Mouse (Mus musculus): Measurements from ENCODE around the gene Dppa5a. TPM values are rescaled to one million over a fixed set of nuclear protein-coding genes. Genes with fewer than 3 reads are reported as not detected.
"Not testable (repeated sequence)": the region's sequence is repeated elsewhere in the genome, so short reads cannot be mapped to it uniquely, and the experiment has no call there.

The Dppa5a gene
- total RNA-seq (2018; cell fraction: chromatin; rRNA removed): not detected
- total RNA-seq (2018; cell fraction: cytosol; rRNA removed): not detected
- not detected for total RNA-seq (2018; cell fraction: nucleus; rRNA removed)
- not detected in 3 replicates for polyA plus RNA-seq (2018)

DNA sequence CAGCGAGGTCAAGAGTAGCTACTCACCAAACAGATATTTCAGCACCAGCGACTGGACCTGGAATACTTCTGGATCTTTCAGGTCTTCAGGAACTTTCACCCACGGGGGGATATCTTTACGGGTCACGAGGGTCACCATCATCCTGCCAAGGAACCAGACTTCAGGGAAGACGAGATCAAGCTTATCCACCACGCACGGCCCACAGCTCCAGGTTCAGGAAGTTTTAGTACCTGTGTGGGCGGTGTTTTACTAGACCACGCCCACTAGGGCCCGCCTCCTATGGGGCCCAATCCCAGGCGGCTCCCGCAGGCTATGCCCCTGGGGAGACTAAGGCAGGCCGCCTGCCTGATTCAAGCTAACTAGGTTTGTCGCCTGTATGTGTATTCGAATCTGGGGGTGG is at the start of gene Dppa5a:
Gene Dppa5a, minus strand, starts transcription at position 219 of the 400 bp plus-strand sequence.
- not testable (repeated sequence) for H3K36me3 ChIP-seq (ENCODE audit: inconsistent target); H3K79me2 ChIP-seq (ENCODE audit: inconsistent target); H3K4me3 ChIP-seq (ENCODE audit: inconsistent target); H3K27ac ChIP-seq
- WGBS (ENCODE audit: missing documents): 94% methylated on average over 15 of the region's 16 CpGs

DNA sequence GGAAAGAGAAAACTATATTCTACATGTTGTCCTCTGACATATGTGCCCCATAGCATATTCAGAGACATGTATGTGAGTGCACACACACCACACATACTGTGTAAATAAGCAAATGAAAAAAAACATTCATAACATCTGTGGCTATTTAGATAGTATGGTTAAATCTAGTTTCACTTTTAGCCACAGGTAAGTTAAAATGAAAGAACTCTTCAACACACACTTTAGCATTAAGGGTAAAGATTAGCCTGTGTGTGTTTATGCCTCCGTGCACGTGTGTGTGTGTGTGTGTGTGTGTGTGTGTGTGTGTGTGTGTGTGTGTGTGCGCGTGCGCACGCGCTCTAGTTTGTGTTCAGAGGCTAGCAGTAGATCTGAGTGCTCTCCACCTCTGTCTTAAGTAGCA is 33.6 kb upstream of the Dppa5a start:
- WGBS (ENCODE audit: missing documents): no CpG with 5 or more reads among the region's 7 CpGs
- Histone ChIP-seq H3K4me3 (ENCODE audit: inconsistent target) (no peak overlapping the region), H3K27ac (no peak overlapping the region), H3K79me2 (ENCODE audit: inconsistent target) (no peaks in the 10 kb centered on the region), H3K36me3 (ENCODE audit: inconsistent target) (no peaks in the 10 kb centered on the region)

DNA sequence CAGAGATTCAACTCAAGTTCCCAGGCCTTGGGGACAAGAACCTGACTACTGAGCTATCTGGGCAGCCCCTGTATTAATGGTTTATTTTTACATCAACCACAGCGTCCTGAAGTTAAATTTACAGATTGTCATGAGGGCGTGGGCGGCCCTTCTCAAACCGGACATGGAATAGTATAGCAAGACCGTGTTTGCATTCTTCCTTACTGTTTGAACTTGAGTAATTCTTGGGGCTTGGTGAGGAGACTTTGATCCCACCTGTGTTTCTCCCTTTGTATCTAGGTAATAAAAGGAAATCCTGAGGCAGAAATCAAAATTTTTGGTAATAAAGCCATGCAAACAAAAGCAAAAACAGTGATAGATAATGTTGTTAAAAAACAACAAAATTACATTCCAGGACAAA is 32.6 kb upstream of the Dppa5a start:
- Histone ChIP-seq H3K4me3 (ENCODE audit: inconsistent target) (no peak overlapping the region), H3K79me2 (ENCODE audit: inconsistent target) (no peaks in the 10 kb centered on the region), H3K36me3 (ENCODE audit: inconsistent target) (no peaks in the 10 kb centered on the region), H3K27ac (no peak overlapping the region)
- WGBS (ENCODE audit: missing documents): 91% methylated on average over 5 of the region's 5 CpGs

DNA sequence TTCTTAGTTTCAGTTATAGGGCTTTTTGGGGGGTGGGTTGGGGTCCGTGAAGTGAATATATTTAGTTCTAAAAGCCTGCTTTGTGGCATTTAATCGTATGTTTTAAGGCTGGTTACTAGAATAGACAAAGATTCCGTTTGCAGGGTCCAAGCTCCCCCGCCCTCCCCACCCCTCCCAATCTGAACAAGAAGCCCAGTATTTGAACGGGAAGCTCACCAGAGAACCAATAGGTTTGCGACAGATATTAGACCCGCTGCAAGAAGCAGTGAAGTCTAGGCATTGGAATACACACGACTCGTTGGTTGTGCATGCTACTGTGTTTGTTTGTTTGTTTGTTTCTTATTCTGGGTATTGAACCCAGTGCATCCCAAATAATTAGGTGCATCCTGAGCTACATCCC is 28.5 kb upstream of the Dppa5a start:
- H3K79me2 ChIP-seq (ENCODE audit: inconsistent target): no peaks in the 10 kb centered on the region
- 71% methylated on average over 9 of the region's 9 CpGs for WGBS (ENCODE audit: missing documents)
- no peak overlapping the region for H3K4me3 ChIP-seq (ENCODE audit: inconsistent target)
- no peaks in the 10 kb centered on the region for H3K36me3 ChIP-seq (ENCODE audit: inconsistent target)
- H3K27ac ChIP-seq: no peak overlapping the region

DNA sequence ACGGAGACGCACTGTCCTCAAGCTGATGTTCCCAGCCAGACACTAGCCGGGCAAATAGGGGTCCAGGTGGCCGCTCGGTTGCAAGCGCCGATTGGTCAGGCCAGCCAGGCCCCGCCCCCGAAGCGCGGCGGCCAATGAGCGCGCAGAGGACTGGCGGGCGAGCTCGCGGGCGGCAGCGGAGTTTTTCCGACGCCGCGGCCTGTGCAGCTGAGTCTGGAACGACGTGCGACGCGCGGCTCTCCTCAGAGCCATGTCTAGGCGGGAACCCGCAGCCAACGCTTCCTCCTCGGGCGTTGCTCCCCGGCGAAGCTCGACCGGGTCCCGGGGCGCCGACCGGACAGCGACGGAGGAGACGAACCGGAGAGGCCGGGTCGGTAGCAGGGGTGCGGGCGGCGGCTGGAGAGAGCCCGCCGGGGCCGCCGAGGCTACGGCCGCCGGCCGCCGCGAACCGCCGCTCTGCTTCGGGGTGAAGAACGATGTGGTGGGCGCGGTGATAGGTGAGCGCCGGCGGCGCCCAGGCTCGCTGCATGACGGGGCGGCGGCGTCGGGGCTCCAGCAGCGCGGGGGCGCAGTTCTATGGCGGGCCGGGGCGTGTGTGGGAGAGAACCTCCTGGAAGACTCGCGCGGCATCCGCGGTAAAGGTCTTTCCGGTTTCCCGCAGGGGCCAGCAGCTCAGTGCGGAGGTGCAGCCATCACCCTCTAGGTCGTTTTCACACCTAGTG is 27.8 kb upstream of the Dppa5a start, which contains the start of gene Ddx43:
Gene Ddx43, plus strand, starts transcription at position 148 of the 722 bp plus-strand sequence.
- no peak within 1 kb of the TSS for H3K4me3 ChIP-seq (ENCODE audit: inconsistent target)
- 4% methylated on average over 89 of the region's 93 CpGs for WGBS (ENCODE audit: missing documents)
- no peak within 1 kb of the TSS for H3K27ac ChIP-seq
- no peaks in the 10 kb centered on the region for H3K79me2 ChIP-seq (ENCODE audit: inconsistent target)
- H3K36me3 ChIP-seq (ENCODE audit: inconsistent target): no peaks in the 10 kb centered on the region

DNA sequence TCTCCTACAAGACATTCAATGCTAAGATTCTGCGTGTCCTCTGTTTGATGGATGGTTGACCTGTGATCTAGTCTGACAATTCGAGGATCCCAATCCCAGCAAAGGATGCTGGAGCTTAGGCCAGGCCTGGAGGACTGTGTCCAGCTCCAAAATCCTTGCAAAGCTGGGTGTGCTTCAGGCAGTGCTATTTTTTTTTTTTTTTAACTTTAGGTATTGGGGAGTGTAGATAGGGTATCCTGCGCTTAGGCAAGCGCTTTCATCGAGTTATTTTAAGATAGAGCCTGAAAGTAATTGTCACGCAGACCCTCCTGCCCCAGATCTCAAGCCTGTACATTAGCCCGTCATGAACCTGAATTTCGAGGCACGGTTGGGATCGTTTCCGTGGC is 27.3 kb upstream of the Dppa5a start:
- H3K27ac ChIP-seq: no peak overlapping the region
- 44% methylated on average over 11 of the region's 11 CpGs for WGBS (ENCODE audit: missing documents)
- no peaks in the 10 kb centered on the region for H3K79me2 ChIP-seq (ENCODE audit: inconsistent target)
- no peak overlapping the region for H3K4me3 ChIP-seq (ENCODE audit: inconsistent target)
- no peaks in the 10 kb centered on the region for H3K36me3 ChIP-seq (ENCODE audit: inconsistent target)

DNA sequence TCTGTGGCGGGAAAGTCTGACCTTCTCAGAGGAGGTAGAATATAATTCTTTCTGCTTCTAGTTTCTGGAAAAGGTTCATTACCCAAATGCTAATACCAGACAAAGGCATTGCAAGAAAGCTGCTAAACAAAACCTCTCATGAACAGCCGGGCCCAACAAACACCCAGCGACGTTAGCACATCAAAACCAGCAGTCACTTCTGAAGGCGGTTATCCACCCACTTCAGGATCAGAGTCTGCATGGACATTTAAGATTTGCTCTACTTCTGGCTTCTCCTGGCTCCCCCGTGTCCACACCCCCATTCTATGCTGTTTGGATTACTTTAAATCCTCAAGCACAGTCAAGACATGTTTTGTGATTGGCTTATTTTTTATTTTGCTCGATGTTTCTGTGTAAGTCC is 26.6 kb upstream of the Dppa5a start:
- Histone ChIP-seq H3K79me2 (ENCODE audit: inconsistent target) (no peaks in the 10 kb centered on the region), H3K36me3 (ENCODE audit: inconsistent target) (no peaks in the 10 kb centered on the region), H3K27ac (no peak overlapping the region), H3K4me3 (ENCODE audit: inconsistent target) (no peak overlapping the region)
- WGBS (ENCODE audit: missing documents): 79% methylated on average over 7 of the region's 7 CpGs

DNA sequence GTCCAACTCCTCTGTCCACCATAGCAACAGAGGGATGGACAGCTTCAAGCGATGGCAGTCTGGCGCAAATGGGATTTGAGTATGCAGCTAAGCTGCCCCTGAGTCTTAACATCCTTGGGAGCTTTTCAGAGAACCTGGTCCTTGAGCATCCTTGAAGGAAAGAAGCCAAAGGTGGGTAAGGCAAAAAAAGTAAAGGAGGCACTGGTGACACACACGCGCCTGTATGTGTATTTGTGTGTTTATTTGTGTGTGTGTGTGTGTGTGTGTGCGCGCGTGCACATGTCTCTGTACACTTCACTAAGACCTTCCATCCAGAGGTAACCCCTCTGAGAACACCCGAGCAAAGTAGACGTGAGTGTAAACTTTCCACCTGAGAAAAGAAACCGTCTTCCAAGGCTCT is 25.8 kb upstream of the Dppa5a start:
- Histone ChIP-seq H3K79me2 (ENCODE audit: inconsistent target) (no peaks in the 10 kb centered on the region), H3K27ac (no peak overlapping the region), H3K36me3 (ENCODE audit: inconsistent target) (no peaks in the 10 kb centered on the region), H3K4me3 (ENCODE audit: inconsistent target) (no peak overlapping the region)
- 88% methylated on average over 10 of the region's 10 CpGs for WGBS (ENCODE audit: missing documents)

DNA sequence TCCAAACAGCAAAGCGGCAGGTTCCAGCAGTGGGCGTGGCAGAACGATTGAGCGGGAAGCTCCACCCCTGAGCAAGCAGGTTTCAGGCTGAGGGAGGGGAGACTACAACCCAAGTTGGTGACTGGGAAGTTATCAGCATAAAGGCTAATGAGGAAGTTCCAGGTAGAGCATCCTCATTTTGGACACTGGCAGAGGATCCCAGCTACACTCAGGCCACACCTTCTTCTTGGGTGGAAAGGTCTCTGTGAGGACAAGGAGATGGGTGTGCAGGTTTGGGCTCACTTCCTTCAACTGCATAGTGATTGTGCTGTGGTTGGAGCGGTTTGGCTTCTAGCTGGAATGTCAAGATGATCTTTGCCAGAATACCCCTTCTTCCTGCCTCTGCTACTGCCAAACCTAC is 22.0 kb upstream of the Dppa5a start:
- WGBS (ENCODE audit: missing documents): 58% methylated on average over 5 of the region's 5 CpGs
- H3K36me3 ChIP-seq (ENCODE audit: inconsistent target): no peaks in the 10 kb centered on the region
- H3K4me3 ChIP-seq (ENCODE audit: inconsistent target): no peak overlapping the region
- no peaks in the 10 kb centered on the region for H3K79me2 ChIP-seq (ENCODE audit: inconsistent target)
- no peak overlapping the region for H3K27ac ChIP-seq

DNA sequence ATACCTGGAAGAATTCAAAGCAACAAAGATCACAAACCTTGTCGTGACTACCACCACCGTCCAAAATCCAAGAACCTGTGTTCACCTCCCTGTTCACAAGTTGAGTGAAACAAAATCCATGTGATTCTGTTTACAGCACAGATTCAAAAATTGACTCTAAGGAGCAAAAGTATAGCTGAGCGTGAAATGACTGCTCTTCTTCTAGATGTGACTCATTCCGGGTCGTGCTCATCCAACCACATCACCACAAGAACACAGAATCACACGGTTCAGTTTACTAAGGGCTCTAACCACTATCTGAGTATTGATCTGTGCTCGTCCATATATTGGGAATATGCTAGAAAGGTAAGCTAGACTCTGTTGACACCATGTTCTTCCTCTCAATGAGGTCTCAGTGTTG is 19.0 kb upstream of the Dppa5a start:
- H3K79me2 ChIP-seq (ENCODE audit: inconsistent target): no peaks in the 10 kb centered on the region
- H3K27ac ChIP-seq: no peak overlapping the region
- WGBS (ENCODE audit: missing documents): 92% methylated on average over 7 of the region's 7 CpGs
- H3K36me3 ChIP-seq (ENCODE audit: inconsistent target): no peaks in the 10 kb centered on the region
- no peak overlapping the region for H3K4me3 ChIP-seq (ENCODE audit: inconsistent target)

DNA sequence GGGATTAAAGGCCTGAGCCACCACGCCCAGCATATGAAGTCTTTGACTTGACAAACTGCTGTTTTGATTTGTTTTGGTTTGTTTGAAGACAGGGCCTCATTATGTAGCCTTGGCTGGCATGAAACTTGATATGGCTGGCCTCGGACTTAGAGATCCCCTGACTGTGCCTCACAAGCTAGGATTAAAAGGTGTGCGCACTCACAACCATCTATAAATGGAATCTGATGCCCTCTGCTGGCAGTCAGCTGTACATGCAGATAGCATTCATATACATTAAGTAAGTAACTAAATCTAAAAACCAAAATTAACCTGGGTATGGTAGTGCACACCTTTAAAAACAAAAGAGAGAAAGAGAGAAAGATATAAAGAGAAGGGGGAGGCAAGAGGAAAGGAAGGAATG is 17.9 kb upstream of the Dppa5a start:
- WGBS (ENCODE audit: missing documents): 70% methylated on average over 3 of the region's 3 CpGs
- no peaks in the 10 kb centered on the region for H3K36me3 ChIP-seq (ENCODE audit: inconsistent target)
- H3K27ac ChIP-seq: no peak overlapping the region
- H3K79me2 ChIP-seq (ENCODE audit: inconsistent target): no peaks in the 10 kb centered on the region
- no peak overlapping the region for H3K4me3 ChIP-seq (ENCODE audit: inconsistent target)

DNA sequence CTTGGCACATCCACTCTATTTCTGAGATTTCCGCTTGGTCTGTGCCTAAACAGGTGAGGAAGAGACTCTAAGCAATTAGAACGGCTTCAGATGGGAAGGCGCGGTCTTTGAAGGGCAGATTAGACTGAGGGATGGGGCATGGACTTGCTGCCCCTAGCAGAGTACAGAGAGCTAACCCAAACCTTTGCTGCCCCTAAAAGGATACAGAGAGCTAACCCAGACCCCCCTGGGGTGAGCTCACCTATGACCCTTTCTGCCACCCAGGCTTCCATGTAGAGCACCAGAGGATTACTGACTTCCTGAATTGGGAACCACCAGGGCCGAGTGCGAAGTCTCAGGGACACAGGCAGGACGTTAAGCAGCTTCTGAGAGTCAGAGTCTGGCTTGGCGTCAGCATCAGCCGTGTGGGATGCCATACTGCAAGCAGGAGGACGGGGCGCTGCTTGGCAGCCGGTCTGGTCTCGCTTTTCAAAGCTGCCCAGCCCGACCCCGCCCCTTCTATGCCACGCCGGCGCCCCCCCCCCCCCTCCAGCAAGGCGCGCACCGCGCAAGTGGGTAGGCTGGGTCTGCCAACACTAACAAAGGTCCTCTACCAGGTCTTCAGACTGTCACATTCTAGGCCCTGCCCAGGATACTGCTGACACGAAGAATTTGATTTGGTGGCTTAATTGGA is 10.3 kb upstream of the Dppa5a start, which contains the start of gene Ooep:
Gene Ooep, minus strand, starts transcription at position 613 of the 673 bp plus-strand sequence.
- 9% methylated on average over 23 of the region's 23 CpGs for WGBS (ENCODE audit: missing documents)
- no peak within 1 kb of the TSS for H3K27ac ChIP-seq
- H3K4me3 ChIP-seq (ENCODE audit: inconsistent target): no peak within 1 kb of the TSS

DNA sequence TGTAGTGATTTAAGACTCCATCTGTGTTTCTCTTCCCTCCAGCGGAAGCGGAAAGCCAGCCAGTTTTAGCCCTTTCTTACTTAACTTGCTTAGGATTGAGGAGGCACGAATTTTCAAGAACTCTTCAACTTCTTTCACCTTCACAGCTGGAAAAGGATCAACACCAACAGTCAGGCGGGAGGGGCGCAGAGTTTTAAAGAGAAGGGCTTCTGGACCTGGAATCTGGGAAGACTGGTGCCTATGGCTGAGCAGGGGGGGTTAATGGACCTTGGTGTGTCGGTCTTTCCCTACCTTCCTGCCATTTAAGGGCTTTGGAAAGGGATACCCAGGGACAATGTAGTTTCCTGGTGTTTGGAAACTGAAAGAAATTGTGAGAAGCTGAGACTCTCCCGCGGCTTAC is 9.6 kb upstream of the Dppa5a start:
- WGBS (ENCODE audit: missing documents): 81% methylated on average over 8 of the region's 8 CpGs
- Histone ChIP-seq H3K36me3 (ENCODE audit: inconsistent target) (no peaks in the 10 kb centered on the region), H3K4me3 (ENCODE audit: inconsistent target) (no peak overlapping the region), H3K27ac (no peak overlapping the region), H3K79me2 (ENCODE audit: inconsistent target) (no peaks in the 10 kb centered on the region)

More for the DNA sequence above, 10.3 kb upstream of the Dppa5a start, which contains the start of gene Ooep:
- H3K36me3 ChIP-seq (ENCODE audit: inconsistent target): no peaks in the 10 kb centered on the region
- no peaks in the 10 kb centered on the region for H3K79me2 ChIP-seq (ENCODE audit: inconsistent target)

DNA sequence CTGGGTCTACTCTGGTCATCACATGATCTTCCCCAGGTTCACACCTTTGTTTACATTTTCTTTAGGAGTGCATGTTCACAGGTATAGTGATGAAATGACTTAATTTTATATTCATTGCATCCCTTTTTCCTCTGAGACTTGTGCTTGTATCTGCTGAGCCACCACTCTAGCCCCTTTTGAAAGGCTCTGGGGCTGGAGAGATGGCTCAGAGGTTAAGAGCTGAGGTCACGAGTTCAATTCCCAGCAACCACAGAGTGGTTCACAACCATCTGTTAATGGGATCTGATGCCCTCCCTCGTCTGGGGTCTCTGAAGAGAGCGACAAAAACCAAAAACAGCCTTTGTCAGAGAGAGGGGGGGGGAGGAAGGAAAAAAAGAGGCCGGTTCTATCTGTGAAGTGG is 7.5 kb upstream of the Dppa5a start:
- H3K36me3 ChIP-seq (ENCODE audit: inconsistent target): no peaks in the 10 kb centered on the region
- no peaks in the 10 kb centered on the region for H3K79me2 ChIP-seq (ENCODE audit: inconsistent target)
- 92% methylated on average over 4 of the region's 4 CpGs for WGBS (ENCODE audit: missing documents)
- no peak overlapping the region for H3K4me3 ChIP-seq (ENCODE audit: inconsistent target)
- no peak overlapping the region for H3K27ac ChIP-seq

DNA sequence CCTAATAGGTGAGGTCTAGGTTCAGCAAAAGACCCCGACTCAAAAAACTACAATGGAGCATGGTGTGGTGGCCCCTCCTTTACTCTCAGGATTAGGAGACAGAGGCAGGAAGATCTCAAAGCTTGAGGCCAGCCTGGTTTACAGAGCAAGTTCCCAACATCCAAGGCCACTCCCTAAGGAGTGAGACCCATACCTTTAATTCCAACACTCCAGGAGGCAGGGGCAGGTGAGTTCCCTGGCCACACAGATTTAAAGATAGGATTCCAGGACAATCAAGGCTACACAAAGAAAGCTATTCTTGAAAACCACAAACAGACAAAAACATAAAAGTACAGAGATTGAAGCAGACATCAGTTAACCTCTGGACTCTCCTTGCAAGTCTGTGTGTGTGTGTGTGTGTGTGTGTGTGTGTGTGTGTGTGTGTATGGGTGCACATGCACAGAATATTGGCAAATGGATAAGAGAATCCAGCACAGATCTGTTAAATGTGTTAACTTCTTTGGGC is 7.0 kb upstream of the Dppa5a start:
- Histone ChIP-seq H3K27ac (no peak overlapping the region), H3K4me3 (ENCODE audit: inconsistent target) (no peak overlapping the region), H3K79me2 (ENCODE audit: inconsistent target) (no peaks in the 10 kb centered on the region), H3K36me3 (ENCODE audit: inconsistent target) (no peaks in the 10 kb centered on the region)
- WGBS (ENCODE audit: missing documents): 100% methylated on average over 1 of the region's 1 CpGs
